In the genomic region with DNA sequence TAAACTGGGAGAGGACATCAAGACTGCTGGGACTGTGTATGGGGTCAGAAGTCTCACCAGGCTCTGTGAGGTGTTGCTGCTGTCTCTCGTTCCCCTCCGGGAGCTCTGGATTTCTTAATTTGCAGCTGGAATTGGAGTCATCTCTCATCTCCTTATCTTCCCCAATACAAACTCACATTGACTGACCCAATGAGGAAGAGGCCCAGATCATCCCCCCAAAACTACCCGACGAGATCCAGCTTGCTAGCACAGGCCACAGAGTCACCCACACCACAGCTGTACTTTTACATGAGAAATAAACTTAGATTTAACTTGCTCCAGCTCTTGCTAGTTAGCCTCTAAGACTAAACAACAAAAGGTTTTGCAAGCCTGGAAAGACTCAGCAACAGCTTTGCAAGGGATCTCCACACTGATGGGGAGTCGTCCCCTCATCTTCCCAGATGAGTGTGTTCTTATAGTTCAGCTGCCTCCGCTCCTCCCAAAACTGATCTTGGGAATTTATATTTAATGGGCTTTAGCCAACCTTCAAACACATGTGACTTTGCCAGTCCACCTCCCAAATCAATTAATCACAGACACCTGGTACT, we compare ENCODE assay signal across 12 mouse cellular contexts. TPM values are rescaled to one million over a fixed set of nuclear protein-coding genes. Genes with fewer than 3 reads are reported as not detected.
DNase-seq lines count a peak whose midpoint lies in the region; ATAC-seq lines count a peak whose summit lies in the region.
"Had no signal": no experiment of that assay in that cellular context is flagged by ENCODE, and none has a peak within 500 bp of the region (broad histone marks: within the 10 kb centered on the region; RNA-seq: fewer than 3 reads in every experiment).

No protein-coding gene starts in this region.

- no peak overlapping the region for H3K4me2 ChIP-seq in forebrain, embryonic 12.5 days
- H3K4me2 ChIP-seq in forebrain, embryonic 15.5 days (replicated peaks) = no peak overlapping the region
- H3K4me2 ChIP-seq in lung, embryonic 15.5 days = no peak overlapping the region
- H3K4me2 ChIP-seq in embryonic facial prominence, embryonic 11.5 days (ENCODE audit: low read depth, low read length) = no peak overlapping the region
- H3K4me2 ChIP-seq in limb, embryonic 13.5 days (replicated peaks) = 0 out of 2 replicates have a peak overlapping the region, but pooled peaks have one; percentile 11
- H3K4me2 ChIP-seq in kidney, embryonic 14.5 days (replicated peaks; ENCODE audit: low read depth, low read length) = no peak overlapping the region

- no peak overlapping the region for H3K4me3 ChIP-seq in forebrain, embryonic 12.5 days (replicated peaks)
- H3K4me3 ChIP-seq in forebrain, embryonic 15.5 days = no peak overlapping the region
- no peak overlapping the region for H3K4me3 ChIP-seq in lung, embryonic 15.5 days
- no peak overlapping the region for H3K4me3 ChIP-seq in embryonic facial prominence, embryonic 11.5 days (ENCODE audit: low read depth, low read length)
- no peak overlapping the region for H3K4me3 ChIP-seq in limb, embryonic 13.5 days
- no peak overlapping the region for H3K4me3 ChIP-seq in kidney, embryonic 14.5 days (ENCODE audit: low read length)
- H3K4me3 ChIP-seq: intestine, embryonic 15.5 days had no signal

- H3K9me3 ChIP-seq in forebrain, embryonic 12.5 days = no peaks in the 10 kb centered on the region
- no peaks in the 10 kb centered on the region for H3K9me3 ChIP-seq in forebrain, embryonic 15.5 days
- no peaks in the 10 kb centered on the region for H3K9me3 ChIP-seq in lung, embryonic 15.5 days
- no peaks in the 10 kb centered on the region for H3K9me3 ChIP-seq in embryonic facial prominence, embryonic 11.5 days (replicated peaks; ENCODE audit: control insufficient read depth, low read length)
- H3K9me3 ChIP-seq in limb, embryonic 13.5 days = no peaks in the 10 kb centered on the region
- no peaks in the 10 kb centered on the region for H3K9me3 ChIP-seq in kidney, embryonic 14.5 days (ENCODE audit: control insufficient read depth, low read length)
- H3K9me3 ChIP-seq: intestine, embryonic 15.5 days had no signal

- no peak for ATAC-seq in forebrain, embryonic 12.5 days (ENCODE audit: low FRiP score)
- no peak for ATAC-seq in forebrain, embryonic 15.5 days (replicated peaks)
- no peak for ATAC-seq in lung, embryonic 15.5 days (ENCODE audit: borderline replicate concordance, extremely low read depth, low FRiP score, low TSS enrichment)
- no peak for ATAC-seq in embryonic facial prominence, embryonic 11.5 days (replicated peaks; ENCODE audit: insufficient number of reproducible peaks, low FRiP score, low TSS enrichment, low read depth)
- ATAC-seq in limb, embryonic 13.5 days (ENCODE audit: low FRiP score, low read depth) = no peak
- ATAC-seq in kidney, embryonic 14.5 days (ENCODE audit: low FRiP score, low TSS enrichment) = no peak
- ATAC-seq: intestine, embryonic 15.5 days had no signal

- no peaks in the 10 kb centered on the region for H3K27me3 ChIP-seq in forebrain, embryonic 12.5 days
- H3K27me3 ChIP-seq in forebrain, embryonic 15.5 days = no peaks in the 10 kb centered on the region
- no peaks in the 10 kb centered on the region for H3K27me3 ChIP-seq in lung, embryonic 15.5 days
- H3K27me3 ChIP-seq in embryonic facial prominence, embryonic 11.5 days (ENCODE audit: control insufficient read depth, insufficient read depth, low read length) = no peaks in the 10 kb centered on the region
- H3K27me3 ChIP-seq in limb, embryonic 13.5 days = no peaks in the 10 kb centered on the region
- no peaks in the 10 kb centered on the region for H3K27me3 ChIP-seq in kidney, embryonic 14.5 days (ENCODE audit: control insufficient read depth, insufficient read depth, low read length)
- H3K27me3 ChIP-seq: intestine, embryonic 15.5 days had no signal

- H3K27ac ChIP-seq in forebrain, embryonic 12.5 days = peak overlapping the region; percentile 50; the same call in 1 of the 2 replicates
- H3K27ac ChIP-seq in forebrain, embryonic 15.5 days (replicated peaks) = no peak overlapping the region
- H3K27ac ChIP-seq in lung, embryonic 15.5 days = peak overlapping the region; percentile 91
- H3K27ac ChIP-seq in embryonic facial prominence, embryonic 11.5 days (replicated peaks; ENCODE audit: low read depth, low read length) = peak overlapping the region; percentile 95
- peak overlapping the region; percentile 93 for H3K27ac ChIP-seq in limb, embryonic 13.5 days
- no peak overlapping the region for H3K27ac ChIP-seq in kidney, embryonic 14.5 days (ENCODE audit: low read depth, low read length)

- DNase-seq in lung, postnatal 36 days = no peak
- DNase-seq in embryonic facial prominence, embryonic 11.5 days (ENCODE audit: low spot score) = no peak
- DNase-seq in right cerebral cortex, postnatal 36 days (ENCODE audit: low spot score in 2 of 2) = no peak
- DNase-seq: adrenal gland, postnatal 25 days; gastrocnemius, postnatal 25 days; kidney, postnatal 25 days had no signal

- 74% methylated on average over 6 of the region's 6 CpGs for WGBS in forebrain, embryonic 12.5 days
- WGBS in forebrain, embryonic 15.5 days = 73% methylated on average over 6 of the region's 6 CpGs
- 50% methylated on average over 6 of the region's 6 CpGs for WGBS in lung, embryonic 15.5 days
- 40% methylated on average over 6 of the region's 6 CpGs for WGBS in embryonic facial prominence, embryonic 11.5 days
- 22% methylated on average over 6 of the region's 6 CpGs for WGBS in limb, embryonic 13.5 days
- WGBS in kidney, embryonic 14.5 days = 79% methylated on average over 6 of the region's 6 CpGs

- peaks cover 31% of the 10 kb centered on the region for H3K4me1 ChIP-seq in forebrain, embryonic 12.5 days
- peaks cover 14% of the 10 kb centered on the region for H3K4me1 ChIP-seq in forebrain, embryonic 15.5 days
- peaks cover 30% of the 10 kb centered on the region for H3K4me1 ChIP-seq in lung, embryonic 15.5 days
- peaks cover 8% of the 10 kb centered on the region for H3K4me1 ChIP-seq in embryonic facial prominence, embryonic 11.5 days (ENCODE audit: control insufficient read depth, insufficient read depth, low read length)
- peaks cover 56% of the 10 kb centered on the region for H3K4me1 ChIP-seq in limb, embryonic 13.5 days
- H3K4me1 ChIP-seq in kidney, embryonic 14.5 days (ENCODE audit: control insufficient read depth, insufficient read depth, low read length) = peaks cover 6% of the 10 kb centered on the region; the same call in 1 of the 2 replicates

- no peaks in the 10 kb centered on the region for H3K36me3 ChIP-seq in forebrain, embryonic 12.5 days (replicated peaks)
- no peaks in the 10 kb centered on the region for H3K36me3 ChIP-seq in forebrain, embryonic 15.5 days
- H3K36me3 ChIP-seq in lung, embryonic 15.5 days = no peaks in the 10 kb centered on the region
- H3K36me3 ChIP-seq in embryonic facial prominence, embryonic 11.5 days (replicated peaks; ENCODE audit: control insufficient read depth, insufficient read depth, low read depth, low read length) = no peaks in the 10 kb centered on the region
- no peaks in the 10 kb centered on the region for H3K36me3 ChIP-seq in limb, embryonic 13.5 days
- H3K36me3 ChIP-seq in kidney, embryonic 14.5 days (ENCODE audit: control insufficient read depth, insufficient read depth, low read length) = no peaks in the 10 kb centered on the region
- H3K36me3 ChIP-seq: intestine, embryonic 15.5 days had no signal

- no peak overlapping the region for H3K9ac ChIP-seq in forebrain, embryonic 12.5 days
- H3K9ac ChIP-seq in forebrain, embryonic 15.5 days (replicated peaks) = no peak overlapping the region
- H3K9ac ChIP-seq in lung, embryonic 15.5 days = no peak overlapping the region; the same call in 1 of the 2 replicates
- peak overlapping the region; percentile 26 for H3K9ac ChIP-seq in embryonic facial prominence, embryonic 11.5 days (replicated peaks; ENCODE audit: low read length)
- H3K9ac ChIP-seq in limb, embryonic 13.5 days = no peak overlapping the region
- H3K9ac ChIP-seq in kidney, embryonic 14.5 days (ENCODE audit: low read depth, low read length) = no peak overlapping the region
- H3K9ac ChIP-seq: intestine, embryonic 15.5 days had no signal

RNA-seq across cellular contexts. Expression of a gene that starts 1.7 kb away (rescaled TPM):
- polyA plus RNA-seq in forebrain, embryonic 12.5 days (2016; fragmentation: Nextera tagmentation; extraction: Ambion mirVana) = 28.4 and 29.0 TPM in 2 replicates
- polyA plus RNA-seq in forebrain, embryonic 15.5 days (2015; fragmentation: Nextera tagmentation; extraction: Ambion mirVana) = 19.1 and 22.7 TPM in 2 replicates
- 41.3 and 42.1 TPM in 2 replicates for polyA plus RNA-seq in lung, embryonic 15.5 days (2015; fragmentation: Nextera tagmentation; extraction: Ambion mirVana)
- 50.7 and 54.7 TPM in 2 replicates for polyA plus RNA-seq in embryonic facial prominence, embryonic 11.5 days (2014; fragmentation: Nextera tagmentation; extraction: Ambion mirVana)
- polyA plus RNA-seq in limb, embryonic 13.5 days (2015; fragmentation: Nextera tagmentation; extraction: Ambion mirVana) = 45.6 and 48.9 TPM in 2 replicates
- 34.9 and 45.5 TPM in 2 replicates for polyA plus RNA-seq in kidney, embryonic 14.5 days (2014; fragmentation: Nextera tagmentation; extraction: Ambion mirVana)

Comparison
In these comparisons a context has a peak if more than half of its experiments do, and no peak if none do; other contexts are left out.
1. H3K27ac ChIP-seq: peak in forebrain, embryonic 12.5 days (single experiment), lung, embryonic 15.5 days (single experiment), embryonic facial prominence, embryonic 11.5 days (single experiment) and limb, embryonic 13.5 days (single experiment); none in forebrain, embryonic 15.5 days (single experiment) and kidney, embryonic 14.5 days (single experiment).